Mouse (Mus musculus): ENCODE measurements at regions not wholly inside any gene's neighbourhood (a gene's known extent, or its start where the extent isn't known, plus 50 kb on each side); places are given as distances from the start of the nearest gene placed in this dataset.

DNA sequence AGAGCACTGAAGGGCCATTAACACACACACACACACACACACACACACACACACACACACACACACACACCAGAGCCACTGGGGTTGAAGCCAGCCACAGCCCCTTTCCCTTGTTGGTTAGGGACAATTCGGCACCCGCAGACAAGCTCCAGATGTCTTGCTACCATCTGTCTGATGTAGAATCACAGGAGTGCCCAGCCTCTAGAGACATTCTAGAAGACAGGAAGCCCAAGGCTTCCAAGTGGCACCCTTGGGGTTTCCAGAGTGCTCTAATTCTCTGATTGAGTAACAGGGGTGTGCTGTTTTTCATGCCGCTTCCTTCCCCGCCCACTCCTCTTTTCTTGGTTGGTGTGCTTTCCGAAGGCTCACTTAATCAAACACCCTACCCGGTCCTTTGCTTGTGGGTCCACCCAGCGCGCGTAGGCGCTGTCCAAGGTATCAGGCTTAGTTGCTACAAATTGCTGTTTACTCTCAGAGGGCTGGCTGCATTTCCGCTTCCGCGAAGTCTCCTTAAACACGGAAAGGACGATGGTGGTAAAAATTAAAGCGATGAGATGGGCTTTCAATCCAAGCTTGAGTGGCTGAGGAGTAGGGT lies 59.5 kb upstream of the Zbtb18 start:
- no peak overlapping the region for H3K9ac ChIP-seq
- H3K4me1 ChIP-seq (replicated peaks; ENCODE audit: control insufficient read depth, insufficient read depth, low read length): no peaks in the 10 kb centered on the region
- H3K36me3 ChIP-seq (replicated peaks; ENCODE audit: control insufficient read depth, insufficient read depth): no peaks in the 10 kb centered on the region
- ATAC-seq (ENCODE audit: low FRiP score) (peak; percentile 8; the same call in 1 of the 2 replicates), DNase-seq (ENCODE audit: low spot score) (peak; percentile 43)
- no peak overlapping the region for H3K27ac ChIP-seq
- H3K4me3 ChIP-seq (replicated peaks; ENCODE audit: low read length): no peak overlapping the region
- WGBS: 21% methylated on average over 16 of the region's 16 CpGs
- H3K9me3 ChIP-seq (ENCODE audit: control insufficient read depth, low read length): no peaks in the 10 kb centered on the region
- H3K4me2 ChIP-seq (replicated peaks): peak overlapping the region; percentile 13; the same call in 1 of the 2 replicates
- H3K27me3 ChIP-seq (ENCODE audit: control insufficient read depth, insufficient read depth, low read length): no peaks in the 10 kb centered on the region

DNA sequence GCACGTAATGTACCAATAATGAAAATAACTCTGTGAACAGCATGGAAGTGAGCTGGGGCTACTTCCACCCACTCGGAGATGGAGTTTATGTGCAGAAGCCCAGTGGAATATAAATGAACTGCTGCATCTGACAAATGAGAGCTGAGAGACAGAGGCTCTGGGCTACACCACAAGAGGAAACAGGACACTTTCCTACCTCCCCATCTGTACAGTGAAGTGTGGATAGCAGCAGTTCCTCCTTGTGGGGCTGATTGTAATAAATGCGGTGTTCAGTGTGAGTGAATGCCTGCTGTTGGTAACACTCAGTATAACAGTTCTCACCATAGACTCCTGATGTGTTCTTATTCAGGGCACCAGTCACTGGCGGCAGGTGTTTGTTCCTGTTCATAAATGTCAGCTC lies 60.0 kb upstream of the Zbtb18 start:
- no peak for ATAC-seq (ENCODE audit: low FRiP score)

DNA sequence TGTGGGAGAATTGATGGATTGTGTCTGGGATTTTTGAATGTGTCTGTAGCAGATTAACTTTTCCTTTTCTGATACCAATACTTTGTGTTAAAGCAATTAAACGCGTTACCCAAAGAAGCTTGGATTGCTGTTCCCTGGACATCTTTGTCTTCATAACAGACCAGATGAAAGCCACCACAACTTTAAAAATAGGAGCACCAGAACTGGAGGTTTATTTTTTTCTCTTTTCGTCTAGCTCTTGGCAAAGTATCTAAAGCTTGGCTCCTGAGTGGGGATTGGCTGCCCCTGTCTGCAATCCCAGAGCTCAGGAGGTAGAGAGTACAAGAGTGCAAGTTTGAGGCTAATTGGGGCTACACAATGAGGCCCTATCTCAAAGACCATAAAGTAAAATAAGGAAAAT lies 64.0 kb upstream of the Zbtb18 start:
- WGBS: 91% methylated on average over 3 of the region's 3 CpGs
- DNase-seq (ENCODE audit: low spot score): no peak
- no peak for ATAC-seq (ENCODE audit: low FRiP score)
- Histone ChIP-seq H3K27ac (no peak overlapping the region), H3K4me1 (replicated peaks; ENCODE audit: control insufficient read depth, insufficient read depth, low read length) (peaks cover 11% of the 10 kb centered on the region; the same call in 1 of the 2 replicates), H3K36me3 (replicated peaks; ENCODE audit: control insufficient read depth, insufficient read depth) (no peaks in the 10 kb centered on the region), H3K4me2 (replicated peaks) (no peak overlapping the region), H3K9ac (no peak overlapping the region), H3K27me3 (ENCODE audit: control insufficient read depth, insufficient read depth, low read length) (no peaks in the 10 kb centered on the region), H3K9me3 (ENCODE audit: control insufficient read depth, low read length) (no peaks in the 10 kb centered on the region), H3K4me3 (replicated peaks; ENCODE audit: low read length) (no peak overlapping the region)

More for the DNA sequence above, 60.0 kb upstream of the Zbtb18 start:
- Histone ChIP-seq H3K36me3 (replicated peaks; ENCODE audit: control insufficient read depth, insufficient read depth) (no peaks in the 10 kb centered on the region), H3K4me3 (replicated peaks; ENCODE audit: low read length) (no peak overlapping the region), H3K9ac (no peak overlapping the region), H3K4me2 (replicated peaks) (no peak overlapping the region), H3K27ac (no peak overlapping the region), H3K9me3 (ENCODE audit: control insufficient read depth, low read length) (no peaks in the 10 kb centered on the region), H3K27me3 (ENCODE audit: control insufficient read depth, insufficient read depth, low read length) (no peaks in the 10 kb centered on the region), H3K4me1 (replicated peaks; ENCODE audit: control insufficient read depth, insufficient read depth, low read length) (no peaks in the 10 kb centered on the region)
- 64% methylated on average over 4 of the region's 4 CpGs for WGBS
- DNase-seq (ENCODE audit: low spot score): no peak

DNA sequence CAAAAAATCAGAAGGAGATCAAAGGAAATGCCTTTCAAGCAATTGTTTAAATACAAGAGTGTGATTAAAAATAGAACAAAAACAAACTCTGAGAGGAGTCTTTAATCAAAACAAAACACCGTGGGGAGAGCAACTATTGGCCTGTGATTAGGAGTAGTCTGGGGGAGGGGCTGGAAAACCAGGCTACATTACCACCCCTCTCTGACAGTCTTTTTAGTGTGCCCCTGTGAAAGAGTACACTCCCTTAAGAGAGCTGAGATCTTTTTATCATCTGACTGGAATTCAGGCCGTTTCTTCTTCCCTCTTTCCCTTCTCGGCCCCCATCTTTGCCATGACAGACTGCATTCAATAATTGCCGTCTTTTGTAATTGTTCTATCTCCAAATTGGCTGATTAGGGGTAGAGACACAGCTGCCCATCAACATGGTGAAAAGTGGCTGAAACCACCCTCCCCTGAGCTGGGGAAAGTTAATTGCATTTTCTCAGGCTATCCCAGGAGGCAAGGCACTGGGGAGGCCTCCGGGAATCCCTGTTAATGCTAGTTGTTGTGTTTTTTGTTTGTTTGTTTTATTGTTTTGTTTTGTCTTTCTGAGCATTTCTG lies 68.8 kb upstream of the Zbtb18 start:
- H3K4me1 ChIP-seq (replicated peaks; ENCODE audit: control insufficient read depth, insufficient read depth, low read length): peaks cover 11% of the 10 kb centered on the region; the same call in 1 of the 2 replicates
- DNase-seq (ENCODE audit: low spot score): no peak
- ATAC-seq (ENCODE audit: low FRiP score): no peak
- H3K27me3 ChIP-seq (ENCODE audit: control insufficient read depth, insufficient read depth, low read length): no peaks in the 10 kb centered on the region
- H3K9ac ChIP-seq: no peak overlapping the region
- 3% methylated on average over 5 of the region's 5 CpGs for WGBS
- H3K4me2 ChIP-seq (replicated peaks): no peak overlapping the region
- H3K4me3 ChIP-seq (replicated peaks; ENCODE audit: low read length): no peak overlapping the region
- H3K9me3 ChIP-seq (ENCODE audit: control insufficient read depth, low read length): no peaks in the 10 kb centered on the region
- H3K36me3 ChIP-seq (replicated peaks; ENCODE audit: control insufficient read depth, insufficient read depth): no peaks in the 10 kb centered on the region
- no peak overlapping the region for H3K27ac ChIP-seq

DNA sequence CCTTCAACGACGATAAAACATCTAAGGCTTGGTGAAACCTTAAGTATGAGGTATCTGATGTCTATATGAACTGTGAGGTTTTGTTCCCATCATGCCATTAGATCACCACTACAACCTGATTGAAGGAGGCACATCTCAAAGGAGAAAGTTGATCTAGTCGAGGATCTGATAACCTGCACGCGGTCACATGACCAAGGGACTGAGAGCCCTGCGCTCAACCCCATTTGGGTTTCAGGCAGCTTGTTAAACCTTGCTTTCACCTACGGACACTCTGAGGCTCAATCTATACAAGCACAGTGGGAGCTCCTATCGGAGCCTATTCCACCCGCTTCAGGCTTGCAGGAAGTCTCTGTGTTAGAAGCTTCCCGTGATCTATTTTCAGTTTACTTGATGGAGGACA lies 70.1 kb upstream of the Zbtb18 start:
- Histone ChIP-seq H3K4me3 (replicated peaks; ENCODE audit: low read length) (no peak overlapping the region), H3K27me3 (ENCODE audit: control insufficient read depth, insufficient read depth, low read length) (no peaks in the 10 kb centered on the region), H3K27ac (no peak overlapping the region), H3K4me1 (replicated peaks; ENCODE audit: control insufficient read depth, insufficient read depth, low read length) (peaks cover 11% of the 10 kb centered on the region; the same call in 1 of the 2 replicates), H3K9ac (no peak overlapping the region), H3K9me3 (ENCODE audit: control insufficient read depth, low read length) (no peaks in the 10 kb centered on the region), H3K4me2 (replicated peaks) (no peak overlapping the region), H3K36me3 (replicated peaks; ENCODE audit: control insufficient read depth, insufficient read depth) (no peaks in the 10 kb centered on the region)
- DNase-seq (ENCODE audit: low spot score) (no peak), ATAC-seq (ENCODE audit: low FRiP score) (no peak)
- WGBS: 69% methylated on average over 10 of the region's 10 CpGs

DNA sequence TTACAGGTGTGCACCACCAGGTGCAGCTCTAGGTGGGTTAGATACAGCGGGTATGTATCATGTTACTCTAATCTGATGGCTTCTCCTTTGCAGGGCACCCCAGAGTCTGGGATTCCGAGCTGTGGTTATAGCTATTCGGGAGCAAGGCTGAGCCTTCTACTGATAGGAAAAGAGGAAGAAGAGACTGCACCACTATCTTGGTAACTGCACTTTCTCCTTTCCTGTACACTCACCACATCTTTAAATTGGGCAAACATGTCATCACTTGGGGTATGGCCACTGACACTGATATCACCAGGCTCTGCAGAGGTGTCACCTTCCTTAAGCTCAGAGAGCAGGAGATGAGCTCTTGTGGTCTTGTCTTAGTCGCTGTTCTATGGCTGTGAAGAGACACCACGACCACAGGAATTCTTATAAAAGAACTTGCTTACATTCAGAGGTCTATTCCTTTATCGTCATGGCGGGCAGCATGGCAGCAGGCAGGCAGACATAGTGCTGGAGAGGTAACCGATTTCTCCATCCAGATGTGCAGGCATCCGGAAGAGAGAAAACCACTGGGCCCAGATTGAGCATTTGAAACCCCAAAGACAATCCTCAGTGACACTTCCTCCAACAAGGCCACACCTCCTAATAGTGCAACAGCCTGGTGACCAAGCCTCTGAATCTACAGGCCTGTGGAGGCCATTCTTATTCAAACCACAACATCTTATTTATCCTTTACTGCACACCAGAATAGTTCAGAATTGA lies 74.1 kb upstream of the Zbtb18 start:
- WGBS: 88% methylated on average over 9 of the region's 9 CpGs
- Histone ChIP-seq H3K36me3 (replicated peaks; ENCODE audit: control insufficient read depth, insufficient read depth) (no peaks in the 10 kb centered on the region), H3K9me3 (ENCODE audit: control insufficient read depth, low read length) (no peaks in the 10 kb centered on the region), H3K27ac (no peak overlapping the region), H3K4me3 (replicated peaks; ENCODE audit: low read length) (no peak overlapping the region), H3K9ac (no peak overlapping the region), H3K27me3 (ENCODE audit: control insufficient read depth, insufficient read depth, low read length) (no peaks in the 10 kb centered on the region), H3K4me2 (replicated peaks) (no peak overlapping the region), H3K4me1 (replicated peaks; ENCODE audit: control insufficient read depth, insufficient read depth, low read length) (peaks cover 2% of the 10 kb centered on the region; the same call in 1 of the 2 replicates)
- no peak for DNase-seq (ENCODE audit: low spot score)
- ATAC-seq (ENCODE audit: low FRiP score): no peak

DNA sequence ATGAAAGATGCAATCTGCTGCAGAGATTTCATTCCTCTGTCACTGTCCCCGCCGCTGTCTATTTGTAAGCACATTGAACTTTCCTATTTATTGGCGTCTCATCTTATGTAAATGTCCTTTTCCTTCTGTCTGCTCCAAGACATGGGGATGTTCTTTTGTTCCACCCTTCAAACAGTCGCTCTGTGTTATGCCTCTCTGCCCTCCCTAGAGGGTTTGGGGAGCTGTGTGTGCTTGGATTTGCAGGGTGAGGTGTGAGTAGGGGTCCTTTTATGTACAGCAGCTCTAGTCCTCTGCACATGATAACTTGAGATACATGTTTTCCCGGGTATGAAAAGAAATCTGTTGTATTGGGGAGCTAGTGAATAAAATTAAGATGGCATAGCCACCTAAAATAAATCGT lies 75.2 kb upstream of the Zbtb18 start:
- Histone ChIP-seq H3K36me3 (replicated peaks; ENCODE audit: control insufficient read depth, insufficient read depth) (no peaks in the 10 kb centered on the region), H3K9me3 (ENCODE audit: control insufficient read depth, low read length) (no peaks in the 10 kb centered on the region), H3K9ac (no peak overlapping the region), H3K4me2 (replicated peaks) (no peak overlapping the region), H3K27me3 (ENCODE audit: control insufficient read depth, insufficient read depth, low read length) (no peaks in the 10 kb centered on the region), H3K4me3 (replicated peaks; ENCODE audit: low read length) (no peak overlapping the region), H3K4me1 (replicated peaks; ENCODE audit: control insufficient read depth, insufficient read depth, low read length) (peaks cover 2% of the 10 kb centered on the region; the same call in 1 of the 2 replicates), H3K27ac (no peak overlapping the region)
- ATAC-seq (ENCODE audit: low FRiP score) (no peak), DNase-seq (ENCODE audit: low spot score) (no peak)
- 43% methylated on average over 6 of the region's 6 CpGs for WGBS

DNA sequence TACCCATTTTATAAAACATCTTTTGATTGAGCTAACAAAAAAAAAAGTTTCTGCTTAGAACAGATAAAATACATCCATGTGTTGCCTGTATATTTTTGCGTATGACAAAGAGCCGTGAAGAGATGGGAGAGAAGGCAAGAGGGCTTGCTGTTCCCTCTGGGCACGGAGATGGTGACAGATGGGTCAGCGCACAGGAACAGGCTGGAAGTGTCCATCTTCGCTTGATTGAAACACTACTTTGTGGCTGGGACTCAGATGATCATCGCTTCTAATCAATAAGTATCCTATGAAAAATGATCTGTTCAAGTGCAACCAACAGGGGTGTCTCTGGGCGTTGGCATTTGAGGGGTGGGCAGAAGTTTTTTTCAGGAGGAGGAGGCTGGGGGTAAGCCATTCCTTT lies 75.7 kb upstream of the Zbtb18 start:
- Histone ChIP-seq H3K36me3 (replicated peaks; ENCODE audit: control insufficient read depth, insufficient read depth) (no peaks in the 10 kb centered on the region), H3K9me3 (ENCODE audit: control insufficient read depth, low read length) (no peaks in the 10 kb centered on the region), H3K4me3 (replicated peaks; ENCODE audit: low read length) (no peak overlapping the region), H3K4me2 (replicated peaks) (no peak overlapping the region), H3K27me3 (ENCODE audit: control insufficient read depth, insufficient read depth, low read length) (no peaks in the 10 kb centered on the region), H3K9ac (no peak overlapping the region), H3K27ac (no peak overlapping the region), H3K4me1 (replicated peaks; ENCODE audit: control insufficient read depth, insufficient read depth, low read length) (peaks cover 2% of the 10 kb centered on the region; the same call in 1 of the 2 replicates)
- DNase-seq (ENCODE audit: low spot score) (no peak), ATAC-seq (ENCODE audit: low FRiP score) (no peak)
- WGBS: 45% methylated on average over 7 of the region's 7 CpGs

DNA sequence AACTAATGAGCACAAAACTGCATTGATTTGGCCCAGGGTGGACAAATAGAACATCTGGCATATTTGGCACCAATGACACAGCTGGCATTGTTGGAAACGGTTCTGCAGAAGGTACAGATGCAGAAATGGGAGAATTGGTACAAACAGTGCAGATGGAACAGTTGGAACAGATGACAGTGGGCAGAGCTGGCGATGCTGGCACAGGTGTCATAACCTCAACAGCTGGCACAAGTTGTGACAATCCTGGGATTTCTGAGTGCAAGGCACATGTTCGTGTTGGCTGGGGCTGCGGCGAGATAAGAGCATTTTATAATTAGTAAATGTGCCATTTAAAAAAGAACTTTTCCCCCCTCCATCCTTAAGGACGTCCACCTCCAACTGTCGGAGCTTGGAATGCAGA lies 77.8 kb upstream of the Zbtb18 start:
- ATAC-seq (ENCODE audit: low FRiP score) (0 out of 2 replicates have a peak, but pooled peaks have one; percentile 8), DNase-seq (ENCODE audit: low spot score) (no peak)
- H3K9ac ChIP-seq: no peak overlapping the region
- H3K9me3 ChIP-seq (ENCODE audit: control insufficient read depth, low read length): no peaks in the 10 kb centered on the region
- H3K4me1 ChIP-seq (replicated peaks; ENCODE audit: control insufficient read depth, insufficient read depth, low read length): peaks cover 2% of the 10 kb centered on the region; the same call in 1 of the 2 replicates
- H3K36me3 ChIP-seq (replicated peaks; ENCODE audit: control insufficient read depth, insufficient read depth): no peaks in the 10 kb centered on the region
- no peaks in the 10 kb centered on the region for H3K27me3 ChIP-seq (ENCODE audit: control insufficient read depth, insufficient read depth, low read length)
- WGBS: 77% methylated on average over 7 of the region's 7 CpGs
- H3K27ac ChIP-seq: no peak overlapping the region
- H3K4me2 ChIP-seq (replicated peaks): no peak overlapping the region
- no peak overlapping the region for H3K4me3 ChIP-seq (replicated peaks; ENCODE audit: low read length)

Measured in hindbrain, embryonic 14.5 days (tissue).